Mouse (Mus musculus) kidney, adult 8-10 months (tissue): Measurements from ENCODE around the gene Ppp1r12b.
A peak's percentile ranks its signal among the peaks of the same experiment; 100 is the strongest.

ENCODE experiments used
- DNase-seq, 2 experiments: peaks; one replicate each; pipeline ENCODE4 v3.0.0; 2022

Ppp1r12b gene

GRCm38 (mm10) chr1:134938233-134938632, 17.5 kb downstream of the Ppp1r12b start:
- DNase-seq = no peak

GRCm38 (mm10) chr1:134936335-134936734, 19.4 kb downstream of the Ppp1r12b start:
- no peak for DNase-seq

GRCm38 (mm10) chr1:134932431-134932830, 23.3 kb downstream of the Ppp1r12b start:
- no peak for DNase-seq

- DNase-seq = no peak
Measured at GRCm38 (mm10) chr1:134919010-134919409, 36.7 kb downstream of the Ppp1r12b start.

GRCm38 (mm10) chr1:134915421-134915820, 40.3 kb downstream of the Ppp1r12b start:
- no peak for DNase-seq

- DNase-seq = no peak
Measured at GRCm38 (mm10) chr1:134913535-134913934, 42.2 kb downstream of the Ppp1r12b start.

- no peak for DNase-seq
Measured at GRCm38 (mm10) chr1:134911892-134912291, 43.9 kb downstream of the Ppp1r12b start.

- no peak for DNase-seq
Measured at GRCm38 (mm10) chr1:134910037-134910436, 45.7 kb downstream of the Ppp1r12b start.

- DNase-seq = no peak
Measured at GRCm38 (mm10) chr1:134909442-134909841, 46.3 kb downstream of the Ppp1r12b start.

- no peak for DNase-seq
Measured at GRCm38 (mm10) chr1:134902051-134902619, 53.6 kb downstream of the Ppp1r12b start.

GRCm38 (mm10) chr1:134896008-134896407, 59.7 kb downstream of the Ppp1r12b start:
- no peak for DNase-seq

GRCm38 (mm10) chr1:134894803-134895202, 60.9 kb downstream of the Ppp1r12b start:
- no peak for DNase-seq

GRCm38 (mm10) chr1:134891916-134892315, 63.8 kb downstream of the Ppp1r12b start:
- no peak for DNase-seq

- no peak for DNase-seq
Measured at GRCm38 (mm10) chr1:134889629-134890028, 66.1 kb downstream of the Ppp1r12b start.

- no peak for DNase-seq
Measured at GRCm38 (mm10) chr1:134875800-134876199, 79.9 kb downstream of the Ppp1r12b start.

GRCm38 (mm10) chr1:134872678-134873077, 83.1 kb downstream of the Ppp1r12b start:
- no peak for DNase-seq

- DNase-seq = no peak
Measured at GRCm38 (mm10) chr1:134866426-134866825, 89.3 kb downstream of the Ppp1r12b start.

- no peak for DNase-seq
Measured at GRCm38 (mm10) chr1:134865552-134865951, 90.2 kb downstream of the Ppp1r12b start.

- no peak for DNase-seq
Measured at GRCm38 (mm10) chr1:134860538-134860937, 95.2 kb downstream of the Ppp1r12b start.

GRCm38 (mm10) chr1:134858344-134859053, 97.2 kb downstream of the Ppp1r12b start:
- DNase-seq = no peak

GRCm38 (mm10) chr1:134854325-134854982, 101.3 kb downstream of the Ppp1r12b start:
- peak; percentile 14 to 75 for DNase-seq

GRCm38 (mm10) chr1:134852797-134853196, 102.9 kb downstream of the Ppp1r12b start:
- no peak for DNase-seq

GRCm38 (mm10) chr1:134851211-134851610, 104.5 kb downstream of the Ppp1r12b start:
- no peak for DNase-seq

GRCm38 (mm10) chr1:134850361-134850760, 105.4 kb downstream of the Ppp1r12b start:
- no peak for DNase-seq
